Mouse (Mus musculus): ENCODE measurements around the gene Tifab.

DNA sequence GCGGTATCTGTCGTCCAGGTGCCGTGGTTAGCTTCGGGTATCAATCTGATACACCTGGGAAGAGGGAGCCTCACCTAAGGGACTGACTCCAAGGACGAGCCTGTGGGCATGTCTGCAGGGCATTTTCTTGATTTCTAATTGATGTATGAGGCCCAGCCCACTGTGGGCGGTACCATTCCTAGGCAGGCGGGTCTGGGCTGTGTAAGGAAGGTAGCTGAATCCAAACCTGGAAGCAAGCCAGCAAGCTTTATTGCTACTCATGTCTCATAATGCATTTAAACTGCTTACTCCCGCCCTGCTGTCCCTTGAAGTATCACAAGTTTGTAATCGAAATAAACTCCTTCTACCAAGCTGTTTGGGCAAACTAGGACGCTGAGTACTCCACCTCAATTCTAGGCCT, 53.1 kb downstream of the Tifab start:
- TF ChIP-seq CTCF (IDR thresholded peaks at IDR 0.05; ENCODE audit: low read depth, low read length) = no peak
- TF ChIP-seq POLR2A (IDR thresholded peaks at IDR 0.05; ENCODE audit: insufficient read depth, low read length) = no peak
- no peak for TF ChIP-seq EP300 (IDR thresholded peaks at IDR 0.05; ENCODE audit: insufficient read depth, low read depth, low read length)
